Mouse (Mus musculus) cerebellum, adult 2 months (tissue): ENCODE results near the gene Plekhg3.

Source experiments
- CTCF ChIP-seq: fragments of 200-500 bp; IDR thresholded peaks from 2 replicates; pipeline ENCODE4 v1.5.1; 2011; ENCODE audit warnings: low read depth, mild to moderate bottlenecking, control low read depth, low read length, moderate library complexity, borderline replicate concordance; ENCODE audit not compliant: insufficient read depth
- POLR2A ChIP-seq: fragments of 200-500 bp; IDR thresholded peaks from 2 replicates; pipeline ENCODE4 v1.6.1; 2011; ENCODE audit warnings: low read length, control low read depth, borderline replicate concordance; ENCODE audit not compliant: insufficient read depth

- TF ChIP-seq POLR2A (no peak), CTCF (no peak)
Measured at GRCm38 (mm10) chr12:76554392-76554791, 23.7 kb downstream of the Plekhg3 start.
